Mouse (Mus musculus): ENCODE measurements around the gene Rcan1.
"Not testable (repeated sequence)": the region's sequence is repeated elsewhere in the genome, so short reads cannot be mapped to it uniquely, and the experiment has no call there.

Rcan1 gene

GRCm38 (mm10) chr16:92419099-92419498, 51.6 kb downstream of the Rcan1 start:
- in situ Hi-C loops (cut with MboI; ENCODE audit: low pct_unique_long_range_greater_than_20kb in 1 of 2, low sequenced_read_pairs in 2 of 2, unreplicated experiment in 1 of 2): no loop called here

- in situ Hi-C loops (cut with MboI; ENCODE audit: low pct_unique_long_range_greater_than_20kb in 1 of 2, low sequenced_read_pairs in 2 of 2, unreplicated experiment in 1 of 2): no loop called here
These were observed 53.4 kb downstream of the Rcan1 start for GRCm38 (mm10) chr16:92417267-92417666.

GRCm38 (mm10) chr16:92415702-92416118, 55.0 kb downstream of the Rcan1 start:
- in situ Hi-C loops (cut with MboI; ENCODE audit: low pct_unique_long_range_greater_than_20kb in 1 of 2, low sequenced_read_pairs in 2 of 2, unreplicated experiment in 1 of 2): no loop called here

- in situ Hi-C loops (cut with MboI; ENCODE audit: low pct_unique_long_range_greater_than_20kb in 1 of 2, low sequenced_read_pairs in 2 of 2, unreplicated experiment in 1 of 2): not testable (repeated sequence)
These were observed 55.6 kb downstream of the Rcan1 start for GRCm38 (mm10) chr16:92415038-92415437.

- in situ Hi-C loops (cut with MboI; ENCODE audit: low pct_unique_long_range_greater_than_20kb in 1 of 2, low sequenced_read_pairs in 2 of 2, unreplicated experiment in 1 of 2): no loop called here
These were observed 57.8 kb downstream of the Rcan1 start for GRCm38 (mm10) chr16:92412888-92413287.

- in situ Hi-C loops (cut with MboI; ENCODE audit: low pct_unique_long_range_greater_than_20kb in 1 of 2, low sequenced_read_pairs in 2 of 2, unreplicated experiment in 1 of 2): no loop called here
These were observed 58.5 kb downstream of the Rcan1 start for GRCm38 (mm10) chr16:92411981-92412706.

GRCm38 (mm10) chr16:92410344-92410743, 60.3 kb downstream of the Rcan1 start:
- in situ Hi-C loops (cut with MboI; ENCODE audit: low pct_unique_long_range_greater_than_20kb in 1 of 2, low sequenced_read_pairs in 2 of 2, unreplicated experiment in 1 of 2): no loop called here

GRCm38 (mm10) chr16:92407883-92408282, 62.8 kb downstream of the Rcan1 start:
- in situ Hi-C loops (cut with MboI; ENCODE audit: low pct_unique_long_range_greater_than_20kb in 1 of 2, low sequenced_read_pairs in 2 of 2, unreplicated experiment in 1 of 2): no loop called here

GRCm38 (mm10) chr16:92404141-92404540, 66.5 kb downstream of the Rcan1 start:
- in situ Hi-C loops (cut with MboI; ENCODE audit: low pct_unique_long_range_greater_than_20kb in 1 of 2, low sequenced_read_pairs in 2 of 2, unreplicated experiment in 1 of 2): no loop called here

- in situ Hi-C loops (cut with MboI; ENCODE audit: low pct_unique_long_range_greater_than_20kb in 1 of 2, low sequenced_read_pairs in 2 of 2, unreplicated experiment in 1 of 2): no loop called here
These were observed 67.6 kb downstream of the Rcan1 start for GRCm38 (mm10) chr16:92403069-92403468.

- in situ Hi-C loops (cut with MboI; ENCODE audit: low pct_unique_long_range_greater_than_20kb in 1 of 2, low sequenced_read_pairs in 2 of 2, unreplicated experiment in 1 of 2): no loop called here
These were observed 68.5 kb downstream of the Rcan1 start for GRCm38 (mm10) chr16:92402216-92402615.

GRCm38 (mm10) chr16:92401206-92401605, 69.5 kb downstream of the Rcan1 start:
- in situ Hi-C loops (cut with MboI; ENCODE audit: low pct_unique_long_range_greater_than_20kb in 1 of 2, low sequenced_read_pairs in 2 of 2, unreplicated experiment in 1 of 2): no loop called here

GRCm38 (mm10) chr16:92399490-92400458, 70.9 kb downstream of the Rcan1 start:
- in situ Hi-C loops (cut with MboI; ENCODE audit: low pct_unique_long_range_greater_than_20kb in 1 of 2, low sequenced_read_pairs in 2 of 2, unreplicated experiment in 1 of 2): loop anchor here in 1 of 2 experiments (5.0 kb wide), 1 partner anchor 38 kb away; no protein-coding TSS in a partner anchor

- in situ Hi-C loops (cut with MboI; ENCODE audit: low pct_unique_long_range_greater_than_20kb in 1 of 2, low sequenced_read_pairs in 2 of 2, unreplicated experiment in 1 of 2): loop anchor here in 1 of 2 experiments (5.0 kb wide), 1 partner anchor 39 kb away; no protein-coding TSS in a partner anchor
These were observed 72.0 kb downstream of the Rcan1 start for GRCm38 (mm10) chr16:92398574-92399118.

GRCm38 (mm10) chr16:92397745-92398573, 72.7 kb downstream of the Rcan1 start:
- in situ Hi-C loops (cut with MboI; ENCODE audit: low pct_unique_long_range_greater_than_20kb in 1 of 2, low sequenced_read_pairs in 2 of 2, unreplicated experiment in 1 of 2): loop anchor here in 1 of 2 experiments (5.0 kb wide), 1 partner anchor 39 kb away; no protein-coding TSS in a partner anchor

GRCm38 (mm10) chr16:92393732-92394131, 76.9 kb downstream of the Rcan1 start:
- in situ Hi-C loops (cut with MboI; ENCODE audit: low pct_unique_long_range_greater_than_20kb in 1 of 2, low sequenced_read_pairs in 2 of 2, unreplicated experiment in 1 of 2): no loop called here

GRCm38 (mm10) chr16:92387692-92388091, 83.0 kb downstream of the Rcan1 start:
- in situ Hi-C loops (cut with MboI; ENCODE audit: low pct_unique_long_range_greater_than_20kb in 1 of 2, low sequenced_read_pairs in 2 of 2, unreplicated experiment in 1 of 2): loop anchor here in 1 of 2 experiments (10.0 kb wide), 1 partner anchor 57 kb away; no protein-coding TSS in a partner anchor

- in situ Hi-C loops (cut with MboI; ENCODE audit: low pct_unique_long_range_greater_than_20kb in 1 of 2, low sequenced_read_pairs in 2 of 2, unreplicated experiment in 1 of 2): loop anchor here in 1 of 2 experiments (10.0 kb wide), 1 partner anchor 60 kb away; no protein-coding TSS in a partner anchor
These were observed 85.6 kb downstream of the Rcan1 start for GRCm38 (mm10) chr16:92385062-92385461.
